Mouse (Mus musculus) kidney, adult 9 months (tissue): ENCODE measurements around the gene Lbx1.

Experiments used
- DNase-seq: peaks from one replicate; pipeline ENCODE4 v3.0.0; 2022

Gene Lbx1

DNA sequence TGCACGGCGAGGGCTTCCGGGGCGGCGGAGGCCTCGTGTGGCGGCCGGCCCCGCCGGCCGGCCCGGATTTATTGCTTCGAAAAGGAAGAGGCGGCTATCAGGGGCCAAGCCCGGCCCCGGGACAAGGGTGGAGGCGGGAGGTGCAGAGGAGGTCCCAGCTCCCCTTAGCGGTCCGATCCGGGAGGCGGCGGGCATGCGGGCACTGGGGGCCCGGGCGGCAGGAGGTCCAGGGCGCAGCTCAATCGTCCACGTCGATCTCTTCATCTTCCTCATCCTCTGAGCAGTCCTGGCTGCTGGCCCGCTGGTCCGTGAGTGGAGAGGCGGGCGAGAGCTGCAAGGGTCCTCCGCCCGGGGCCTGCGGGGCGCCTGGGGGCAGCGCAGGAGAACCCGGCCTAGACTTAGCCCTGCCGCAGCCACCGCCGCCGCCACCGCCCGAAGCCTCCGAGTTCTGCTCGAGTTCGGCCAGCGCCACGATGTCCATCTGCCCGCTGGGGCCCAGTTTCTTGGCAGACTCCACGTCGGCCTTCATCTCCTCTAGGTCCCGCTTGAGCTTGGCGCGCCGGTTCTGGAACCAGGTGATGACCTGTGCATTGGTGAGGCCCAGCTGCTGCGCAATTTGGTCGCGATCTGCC is 2.0 kb downstream of the Lbx1 start:
- no peak for DNase-seq

DNA sequence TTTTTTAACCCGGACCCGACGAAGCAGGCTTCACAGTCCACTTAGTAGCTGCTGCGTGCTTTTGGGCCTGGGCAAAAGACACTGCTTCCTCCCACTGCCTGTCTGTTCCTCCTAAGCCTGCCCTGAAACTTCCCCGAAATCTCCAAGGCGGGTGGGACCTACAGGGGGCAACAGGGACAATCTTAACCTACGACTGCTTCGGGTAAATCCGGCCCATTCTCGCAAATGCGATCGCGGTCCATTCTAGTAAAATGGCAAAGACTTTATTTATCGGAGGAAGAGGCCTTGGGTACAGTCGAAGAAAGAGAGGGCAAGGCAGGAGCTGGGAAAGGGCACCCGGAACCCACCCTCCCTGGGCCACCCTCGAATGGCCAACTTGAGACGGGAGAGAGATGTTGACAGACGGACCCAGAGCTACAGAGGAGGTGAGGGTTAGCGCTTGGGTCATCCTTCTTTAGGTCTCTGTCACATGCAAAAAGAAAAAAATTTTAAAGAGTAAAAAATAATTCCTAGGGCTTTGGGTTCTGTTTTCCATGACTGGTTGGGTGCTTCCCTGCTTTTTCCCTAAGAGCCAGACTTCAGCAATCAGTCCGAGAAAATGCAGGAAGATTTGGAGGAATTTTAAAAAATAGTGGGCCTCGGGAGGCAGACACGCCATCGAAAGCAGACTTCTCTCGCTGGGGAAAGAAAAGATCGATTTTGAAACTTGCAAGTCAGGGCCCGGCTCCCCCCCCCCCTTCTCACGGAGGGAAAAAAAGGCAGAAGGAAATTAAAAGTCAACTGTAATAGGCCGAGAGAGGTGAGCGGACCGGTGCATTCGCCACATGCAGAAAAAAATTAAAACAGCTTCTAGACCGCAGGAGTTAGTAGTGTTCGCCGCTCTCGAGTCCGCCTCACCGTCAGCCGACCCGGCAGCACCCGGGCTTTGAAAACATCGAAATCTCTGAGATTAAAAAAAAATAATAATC is 2.9 kb downstream of the Lbx1 start:
- no peak for DNase-seq

DNA sequence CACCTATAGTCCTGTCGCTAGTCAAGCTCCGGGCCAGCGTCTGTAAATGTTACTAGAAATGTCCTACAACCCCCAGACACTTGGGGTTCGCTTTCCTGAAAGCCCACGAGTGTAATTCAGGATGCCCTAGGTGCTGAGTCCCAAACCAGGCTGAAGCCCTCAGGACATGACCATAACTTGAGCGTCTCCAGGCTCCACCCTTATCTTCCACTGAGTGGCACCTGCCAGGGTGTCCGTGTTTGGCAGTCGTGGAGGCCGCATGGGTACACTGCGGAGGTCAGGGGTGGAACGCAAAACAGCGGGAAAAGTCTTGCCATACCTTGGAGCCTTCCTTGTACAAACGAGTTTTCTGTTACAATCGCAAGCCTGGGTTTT is 3.6 kb downstream of the Lbx1 start:
- DNase-seq, result no peak

DNA sequence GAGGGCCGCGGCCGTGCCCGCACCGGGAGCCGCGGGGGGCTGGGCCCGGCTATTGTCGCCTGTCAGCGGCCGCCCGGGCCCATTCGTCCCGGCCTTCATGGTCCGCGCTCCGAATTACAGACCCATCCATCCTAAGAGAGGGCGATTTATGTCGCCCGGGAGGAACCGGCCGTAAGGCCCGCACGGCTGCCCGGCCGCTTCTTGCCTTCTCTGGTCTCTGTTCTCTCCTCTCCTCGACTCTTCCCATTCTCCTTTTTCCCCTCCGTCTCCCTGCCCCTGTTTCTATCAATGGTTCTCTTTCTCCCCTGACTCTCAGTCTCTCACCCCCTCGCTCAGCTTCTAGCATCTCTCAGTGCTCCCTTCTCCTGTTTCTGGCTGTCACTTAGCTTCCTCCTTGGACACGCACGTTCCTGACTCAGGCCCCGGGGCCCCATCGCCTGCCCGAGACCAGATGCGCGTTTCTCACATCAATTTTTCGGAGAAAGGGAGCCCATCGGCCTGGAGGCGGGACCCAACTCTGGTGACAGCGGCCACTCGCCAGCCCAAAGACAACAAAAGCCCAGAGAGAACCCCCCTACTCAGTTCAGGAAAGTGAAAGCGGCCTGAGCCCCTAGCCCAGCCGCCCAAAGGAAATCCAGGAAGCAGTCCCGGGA is 4.1 kb downstream of the Lbx1 start:
- DNase-seq, result no peak

DNA sequence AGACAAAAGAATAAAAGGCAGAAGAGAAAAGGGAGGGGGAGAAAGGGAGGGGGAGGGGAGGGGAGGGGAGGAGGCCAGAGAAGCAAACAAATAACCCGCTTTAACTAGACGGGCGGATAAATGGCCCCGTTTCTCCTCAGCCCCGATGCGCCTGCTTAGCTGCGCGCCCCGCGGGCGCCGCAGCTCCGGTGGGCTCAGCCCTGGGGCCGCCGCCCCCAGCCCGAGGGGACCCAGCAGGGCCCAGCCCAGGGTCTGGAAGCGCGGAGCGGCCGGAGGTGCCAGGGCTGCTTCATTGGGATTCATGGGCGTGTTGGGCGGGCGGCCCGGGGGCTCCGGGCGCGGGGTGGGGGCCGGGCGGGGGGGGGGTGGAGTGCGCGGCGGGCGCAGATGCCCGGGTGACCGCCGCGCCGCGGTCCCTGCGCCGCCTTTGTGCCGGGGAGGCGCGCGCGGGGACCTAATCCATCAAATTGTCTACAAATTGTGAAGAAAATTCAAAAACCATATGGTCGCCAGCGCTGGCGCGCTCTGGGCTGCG is 4.7 kb downstream of the Lbx1 start:
- no peak for DNase-seq

DNA sequence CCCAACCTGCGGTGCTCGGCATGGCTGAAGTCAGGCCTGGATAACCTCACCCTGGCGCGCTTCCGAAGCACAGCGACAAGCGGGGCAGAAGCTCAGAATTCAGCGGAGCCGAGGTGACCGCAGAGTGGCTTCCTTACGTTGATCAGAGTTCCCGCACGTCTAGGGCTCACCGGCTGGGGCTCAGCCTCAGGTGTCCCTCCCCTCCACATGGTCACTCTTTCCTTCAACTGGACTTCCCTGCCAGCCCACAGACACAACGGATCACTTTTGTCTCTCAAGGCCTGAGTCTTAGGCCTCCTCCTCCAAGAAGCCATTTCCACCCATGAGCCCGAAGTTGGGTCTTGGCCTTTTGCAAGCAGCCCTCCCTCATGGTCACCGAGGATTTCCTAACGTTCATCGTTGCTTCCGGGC is 5.4 kb downstream of the Lbx1 start:
- DNase-seq, result no peak

DNA sequence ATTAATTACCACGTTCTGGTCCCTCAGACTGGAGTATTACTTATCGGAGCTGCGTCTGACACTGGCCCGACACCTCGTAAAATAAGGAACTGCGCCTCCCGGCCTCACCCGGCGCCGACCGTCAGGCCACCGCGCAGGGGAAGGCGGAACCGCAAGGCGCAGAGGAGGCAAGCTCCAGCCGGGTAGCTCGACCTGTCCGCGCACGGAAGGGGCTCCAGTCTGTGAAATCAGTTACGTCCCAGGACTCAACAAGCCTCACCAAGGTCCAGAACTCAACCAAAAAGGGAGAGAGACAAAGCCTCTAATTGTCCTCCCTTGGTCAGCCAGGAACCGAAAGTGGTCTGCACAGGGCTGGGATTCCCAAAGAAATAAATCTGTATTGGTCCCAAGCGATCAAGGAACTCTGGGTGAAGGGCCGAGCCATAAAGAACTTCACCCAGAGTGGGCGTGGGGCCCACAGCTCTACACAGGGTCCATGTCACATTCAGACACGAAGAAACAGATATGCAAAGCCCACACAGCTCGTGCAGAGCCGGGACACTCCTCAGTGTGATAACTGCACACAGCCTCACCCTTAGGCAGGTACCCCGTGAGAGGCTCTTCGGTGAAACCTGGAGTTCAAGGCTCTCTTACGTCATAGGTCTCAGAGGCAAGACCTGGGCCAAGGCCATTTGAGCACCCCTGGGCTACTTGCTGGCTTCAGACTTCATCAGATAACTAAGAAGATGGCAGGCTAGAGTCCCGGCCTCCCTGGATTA is 6.1 kb downstream of the Lbx1 start:
- no peak for DNase-seq

DNA sequence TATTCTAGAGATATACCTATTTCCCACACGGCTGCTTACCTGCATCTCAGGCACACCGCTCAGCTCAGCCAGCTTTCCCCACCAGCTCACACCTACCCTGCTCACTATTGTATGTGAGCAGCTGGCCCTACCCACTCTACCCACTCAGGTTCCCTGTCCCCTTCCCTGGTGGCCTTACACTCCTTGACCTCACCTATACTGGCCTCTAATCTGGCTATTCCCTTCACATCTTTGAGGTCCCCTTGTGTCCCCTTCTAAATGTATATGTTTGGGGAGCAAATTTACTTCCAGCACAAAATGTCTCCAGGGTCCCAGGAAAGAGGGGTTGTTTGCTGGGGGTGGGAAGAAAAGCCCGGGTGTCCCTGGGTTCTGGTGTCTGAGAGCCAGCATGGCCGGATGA is 6.8 kb downstream of the Lbx1 start:
- no peak for DNase-seq

DNA sequence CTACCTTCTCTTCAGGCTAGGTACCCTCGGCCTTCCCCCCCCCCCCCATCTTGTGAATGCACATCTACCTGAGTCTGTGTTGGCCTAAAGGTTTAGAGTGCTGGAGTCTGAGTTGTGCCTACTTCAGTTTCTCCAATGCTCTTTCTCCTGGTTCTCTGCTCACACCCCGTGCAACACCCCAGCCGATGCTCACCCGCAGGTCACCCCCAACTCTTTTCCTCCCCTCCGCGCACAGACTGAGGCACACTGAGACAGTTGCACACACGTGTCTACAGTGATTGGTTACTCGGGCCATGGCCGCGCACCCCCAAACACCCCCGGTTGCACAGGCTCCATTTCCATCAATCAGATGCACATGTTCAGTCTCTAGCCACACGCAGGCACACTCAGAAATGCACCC is 7.5 kb downstream of the Lbx1 start:
- DNase-seq, result no peak

DNA sequence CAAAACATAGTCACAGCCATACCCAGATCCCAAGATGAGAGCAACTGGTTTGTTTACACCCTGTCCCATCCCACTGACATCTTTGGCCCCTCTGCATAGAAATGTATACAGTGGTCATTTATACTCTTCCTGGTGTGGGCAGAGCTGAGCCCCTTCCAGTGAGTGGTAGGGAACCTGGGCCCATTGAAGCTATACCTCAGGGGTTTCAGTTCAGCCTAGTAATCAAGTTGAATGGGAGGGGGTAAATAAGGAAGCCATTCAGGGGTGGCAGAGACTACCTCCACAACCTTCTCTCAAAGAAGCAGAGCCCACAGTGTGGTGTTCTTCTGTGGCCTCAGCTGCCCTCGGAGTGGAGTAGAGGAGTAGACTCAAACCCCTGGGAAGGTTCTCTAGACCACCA is 7.9 kb downstream of the Lbx1 start:
- DNase-seq, result no peak

DNA sequence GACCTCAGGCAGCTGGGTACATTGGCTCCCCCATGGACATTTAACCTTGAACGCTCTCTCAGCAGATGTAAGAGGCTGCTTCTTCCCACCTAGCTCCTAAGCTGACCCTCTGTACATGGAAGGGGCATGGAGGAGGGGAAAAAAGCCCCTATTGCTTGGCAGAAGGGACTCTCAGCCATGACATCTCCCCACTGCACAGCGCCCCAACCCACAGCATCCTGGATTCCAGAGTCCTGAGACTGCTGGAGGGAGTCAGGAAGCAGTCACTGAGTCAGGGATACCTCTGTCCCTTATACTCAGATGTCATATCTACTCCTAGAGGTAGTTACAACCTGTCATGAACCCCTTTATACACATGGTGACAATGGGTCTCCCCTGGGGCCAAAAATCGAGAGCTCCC is 8.6 kb downstream of the Lbx1 start:
- DNase-seq, result no peak

DNA sequence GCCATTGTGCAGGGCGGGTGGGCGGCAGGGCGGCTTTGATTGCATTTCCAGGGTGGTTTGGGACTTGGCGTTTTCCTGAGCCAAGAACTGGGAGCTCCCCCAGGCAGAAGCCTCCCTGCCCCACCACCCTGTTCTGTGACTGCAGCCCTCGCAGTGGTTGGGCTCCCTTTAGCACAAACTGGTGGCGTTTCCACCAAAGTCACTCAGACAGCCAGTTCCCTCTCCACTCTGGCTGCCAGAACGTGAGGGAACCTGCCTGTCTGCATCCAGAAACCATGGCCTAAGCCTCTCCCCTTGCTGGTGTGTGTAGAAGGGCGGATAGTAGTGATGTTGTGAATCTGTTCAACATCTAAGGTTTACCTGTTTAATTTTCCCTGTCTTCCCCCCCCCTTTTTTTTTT is 9.4 kb downstream of the Lbx1 start:
- no peak for DNase-seq

DNA sequence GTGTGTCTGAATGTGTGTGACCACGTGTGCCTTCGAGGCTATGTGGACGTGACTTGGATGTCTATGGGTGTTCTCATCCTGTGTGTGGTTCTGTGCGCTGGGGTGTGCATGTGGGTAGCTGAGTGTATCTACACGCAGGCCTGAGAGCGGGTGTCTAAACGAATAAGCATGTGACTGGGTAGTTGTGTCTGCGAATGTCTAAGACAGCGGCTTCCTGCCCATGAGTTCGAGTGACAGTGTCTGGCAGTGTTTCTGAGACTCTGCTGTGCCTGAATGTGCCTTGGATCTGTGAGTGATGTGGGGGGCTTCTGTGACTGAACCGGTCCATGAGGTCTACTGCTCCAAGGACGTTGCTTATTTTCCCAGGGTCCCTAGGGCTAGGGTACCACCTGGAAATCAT is 10.5 kb downstream of the Lbx1 start:
- DNase-seq, result no peak

DNA sequence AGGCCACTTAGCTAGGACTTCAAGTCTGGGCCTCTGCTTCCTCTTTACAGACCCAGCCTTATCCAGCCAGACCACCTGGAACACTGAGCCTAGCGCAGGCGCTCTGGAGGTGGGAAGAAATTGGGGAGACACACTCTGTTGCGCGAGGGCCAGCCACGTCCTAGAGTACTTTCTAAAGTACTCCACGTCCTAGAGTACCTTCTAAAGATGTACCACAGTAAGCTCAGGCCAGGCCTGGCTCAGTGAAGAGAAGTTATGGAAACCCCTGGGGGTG is 11.4 kb downstream of the Lbx1 start:
- no peak for DNase-seq

DNA sequence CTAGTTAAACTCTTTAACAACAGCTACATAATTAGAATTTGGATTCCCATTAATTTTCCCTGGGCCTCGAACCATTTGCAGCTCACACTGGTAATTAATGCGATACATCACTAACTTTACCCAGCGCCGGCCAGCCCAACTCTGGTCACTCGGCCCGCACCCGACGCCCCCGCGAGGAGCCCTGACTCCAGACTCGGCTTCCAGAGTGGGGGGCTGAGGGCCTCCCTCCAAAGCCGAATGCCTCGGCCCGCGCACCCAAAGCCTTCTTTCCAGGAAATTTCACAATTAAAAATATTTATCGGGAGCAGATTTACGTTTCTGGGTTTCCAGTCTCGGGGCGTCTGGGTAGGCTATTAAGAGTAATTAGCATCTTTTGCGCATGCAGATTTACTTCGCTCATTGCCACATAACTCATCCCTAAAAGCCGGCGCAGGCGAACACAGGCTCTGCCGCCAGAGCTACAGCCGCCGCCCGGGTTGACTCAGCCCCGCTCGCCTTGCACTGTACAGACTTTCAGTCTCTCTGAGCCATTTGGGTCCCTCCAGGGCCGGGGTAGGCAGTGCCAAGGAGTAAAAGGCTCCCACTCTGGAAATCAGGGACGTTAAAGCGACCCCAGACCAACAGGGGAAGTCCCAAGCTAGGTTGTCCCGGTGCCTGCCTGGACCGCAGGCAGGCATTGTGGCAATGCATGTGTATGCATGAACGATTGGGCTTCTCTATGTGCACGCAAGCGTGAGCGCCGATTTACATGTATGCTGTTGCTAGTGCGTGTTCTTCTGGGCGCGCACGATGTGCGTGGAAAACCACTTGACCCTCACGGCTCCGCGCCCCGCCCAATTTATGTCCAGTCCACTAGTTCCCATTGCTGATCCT is 12.0 kb downstream of the Lbx1 start:
- DNase-seq, result no peak

DNA sequence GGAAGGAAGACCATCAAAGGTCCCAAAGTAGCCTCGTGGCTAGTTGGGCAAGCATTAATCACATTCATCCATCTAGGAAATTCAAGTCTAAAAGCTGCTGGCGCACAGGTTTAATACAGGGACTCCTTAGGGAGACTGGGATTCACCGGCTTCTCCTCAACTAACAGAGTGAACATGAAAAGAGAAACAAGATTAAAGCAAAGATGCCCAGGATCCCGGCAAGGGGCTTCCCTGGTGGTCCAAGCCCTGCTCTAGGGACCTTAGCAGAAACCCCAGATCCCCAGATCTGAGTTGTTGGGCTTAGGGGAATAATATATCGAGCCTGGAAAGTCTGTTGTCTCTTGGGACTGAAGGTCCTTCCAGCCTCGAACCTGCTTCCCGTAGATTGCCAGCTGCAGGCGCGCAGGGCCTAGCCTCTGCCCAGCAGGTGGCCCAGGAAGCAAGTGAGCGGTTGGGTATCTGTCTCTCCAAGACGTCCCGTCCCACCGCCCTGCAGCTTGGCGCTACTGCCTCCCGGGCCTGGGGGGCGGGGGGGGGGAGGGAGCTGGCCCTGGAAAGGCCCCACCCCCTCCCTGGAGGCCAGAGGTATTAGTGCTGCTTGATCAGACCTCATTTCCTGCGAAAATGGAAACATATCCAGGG is 13.3 kb downstream of the Lbx1 start:
- DNase-seq, result no peak

DNA sequence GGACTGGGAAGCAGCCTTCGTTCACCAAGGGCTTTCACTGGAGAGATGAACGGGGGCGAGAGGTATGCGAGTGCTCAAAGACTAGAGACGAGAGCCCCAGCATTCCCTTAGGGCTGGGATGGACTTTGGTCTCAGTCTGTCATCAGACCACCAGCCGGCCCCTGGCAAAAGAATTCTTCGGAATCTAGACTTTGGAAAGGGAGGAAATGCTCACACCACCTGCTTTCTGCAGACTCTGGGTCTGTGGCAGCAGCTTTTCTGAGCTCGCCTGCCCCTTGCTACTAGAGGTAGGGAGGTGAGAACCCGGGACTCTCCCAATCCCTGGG is 14.2 kb downstream of the Lbx1 start:
- no peak for DNase-seq

DNA sequence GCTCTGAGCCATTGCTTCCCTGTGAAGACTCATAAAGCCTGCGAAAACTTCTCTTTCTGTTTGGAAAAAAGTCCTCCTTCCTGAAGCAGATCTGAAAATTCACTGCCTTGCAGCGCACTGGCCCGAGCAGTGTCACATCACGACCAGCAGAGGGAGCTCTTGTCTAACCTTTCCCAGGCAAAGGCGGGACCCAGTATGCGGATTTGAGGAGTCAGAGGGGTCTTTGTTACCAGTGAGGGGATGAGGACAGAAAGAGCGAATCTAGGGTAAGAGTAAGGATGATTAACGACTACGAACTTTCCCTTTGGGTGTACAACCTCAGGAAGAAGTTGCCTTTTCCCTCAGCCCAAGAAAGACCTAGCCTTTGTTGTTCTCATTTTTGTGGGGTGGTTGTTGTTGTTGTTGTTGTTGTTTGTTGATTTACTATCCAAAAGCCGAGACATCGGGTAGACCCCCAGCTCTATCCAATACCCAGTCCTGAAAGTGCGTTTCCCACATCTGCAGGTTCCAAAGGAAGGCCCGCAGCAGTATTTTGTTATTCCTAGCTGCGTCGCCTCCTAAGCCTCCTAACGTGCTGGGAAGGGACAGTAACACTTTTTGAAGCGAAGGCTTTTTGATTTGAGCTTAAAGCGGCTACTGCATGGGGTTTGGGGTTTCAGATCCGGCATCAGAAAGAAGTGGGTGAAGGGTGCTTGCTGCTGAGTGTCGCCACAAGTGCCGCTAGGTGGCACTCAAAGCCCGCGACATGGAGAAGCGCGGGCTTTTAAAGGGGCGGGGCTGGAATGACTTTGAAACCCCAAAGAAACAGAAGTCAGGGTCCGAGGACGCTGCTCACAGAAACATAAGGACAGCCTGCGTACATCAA is 14.8 kb downstream of the Lbx1 start:
- peak; percentile 72 for DNase-seq

DNA sequence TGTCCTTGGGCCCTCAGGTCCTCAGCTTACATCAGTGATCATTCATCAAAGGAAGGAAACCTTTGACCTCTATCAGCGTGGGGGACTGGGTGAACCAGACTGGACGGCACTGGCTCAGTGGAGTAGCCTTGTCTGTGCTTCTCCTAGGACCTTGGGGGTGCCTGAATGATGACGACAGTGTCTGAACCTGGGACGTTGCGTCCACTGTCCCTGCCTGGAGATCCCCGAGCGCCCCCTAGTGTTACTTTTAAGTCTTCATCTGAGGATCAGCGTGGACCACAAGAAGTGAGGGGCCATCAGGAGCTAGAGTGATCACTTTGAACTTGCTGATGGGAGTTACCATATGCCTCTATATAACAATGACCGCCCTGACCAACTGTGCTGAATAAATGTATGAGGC is 19.4 kb downstream of the Lbx1 start:
- peak; percentile 53 for DNase-seq

DNA sequence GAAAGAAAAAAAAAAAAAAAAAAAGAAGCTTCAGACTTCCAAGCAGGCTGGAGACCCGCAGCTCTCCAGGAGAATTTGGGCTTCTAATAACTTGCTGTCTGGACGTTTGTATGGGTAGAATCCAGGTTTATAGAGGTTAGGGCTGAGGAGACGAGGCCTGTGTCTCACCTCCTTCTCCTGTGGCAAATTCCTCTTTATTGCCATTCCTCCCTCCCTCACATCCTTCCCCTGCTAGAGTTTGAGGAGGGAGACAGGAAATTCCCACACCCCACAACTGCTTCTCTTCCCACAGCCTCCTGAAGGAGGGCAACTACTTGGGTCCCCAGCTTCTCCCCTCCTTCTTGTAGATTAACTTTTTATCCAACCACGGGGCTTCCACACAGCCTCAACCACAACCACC is 20.2 kb downstream of the Lbx1 start:
- no peak for DNase-seq
